Mouse (Mus musculus): ENCODE data around the gene Cacna1c.

GRCm38 (mm10) chr6:119237427-119237989 is 41.3 kb upstream of the Cacna1c start:
- TF ChIP-seq CTCF (IDR thresholded peaks at IDR 0.05; ENCODE audit: low read depth) (no peak), EP300 (IDR thresholded peaks at IDR 0.05; ENCODE audit: low read depth) (no peak)

All from liver, postnatal 0 days (tissue).